Mouse (Mus musculus) kidney, adult 11 months (tissue): ENCODE data around the gene Hba-x.
A peak's percentile ranks its signal among the peaks of the same experiment; 100 is the strongest.

ENCODE experiments used
- DNase-seq: peaks from one replicate; pipeline ENCODE4 v3.0.0; 2022

Gene Hba-x

DNA sequence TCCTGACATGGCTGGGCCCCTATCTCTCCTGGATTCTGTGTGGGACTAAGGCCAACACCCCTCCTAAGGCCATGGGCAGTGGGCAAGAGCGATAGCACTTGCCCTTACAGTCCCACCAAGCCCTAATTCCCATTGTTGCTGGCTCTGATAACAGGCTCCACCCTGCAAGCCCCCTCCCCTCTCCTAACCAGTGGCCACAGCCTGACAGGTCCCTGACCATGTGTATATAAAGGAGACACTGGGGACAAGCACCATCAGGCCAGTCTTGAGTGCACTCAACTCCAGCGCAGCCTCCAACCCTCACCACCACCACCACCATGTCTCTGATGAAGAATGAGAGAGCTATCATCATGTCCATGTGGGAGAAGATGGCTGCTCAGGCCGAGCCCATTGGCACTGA, at the start of gene Hba-x:
Hba-x (plus strand) TSS at position 54 of the 400 bp plus-strand sequence.
- DNase-seq = no peak

DNA sequence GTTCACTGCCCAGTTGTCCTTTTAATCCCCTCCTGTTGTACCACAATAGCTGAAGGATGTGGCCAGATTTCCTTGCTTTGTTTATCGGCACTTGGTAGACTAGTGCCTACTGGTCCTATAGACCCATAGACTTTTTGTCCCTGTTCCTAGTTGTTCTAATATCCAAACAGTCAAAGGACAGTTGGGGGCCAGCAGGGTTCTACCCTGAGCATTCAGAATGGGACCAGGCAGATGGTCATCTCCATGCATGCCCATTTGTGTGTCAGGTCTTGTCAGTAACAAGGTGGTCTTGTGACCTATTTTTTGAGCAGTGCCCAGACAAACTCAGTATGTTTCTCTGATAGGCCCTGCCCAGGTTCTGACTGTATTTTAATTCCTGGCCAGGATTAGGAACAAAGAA, 49.2 kb upstream of the Hba-x start:
- DNase-seq = no peak

DNA sequence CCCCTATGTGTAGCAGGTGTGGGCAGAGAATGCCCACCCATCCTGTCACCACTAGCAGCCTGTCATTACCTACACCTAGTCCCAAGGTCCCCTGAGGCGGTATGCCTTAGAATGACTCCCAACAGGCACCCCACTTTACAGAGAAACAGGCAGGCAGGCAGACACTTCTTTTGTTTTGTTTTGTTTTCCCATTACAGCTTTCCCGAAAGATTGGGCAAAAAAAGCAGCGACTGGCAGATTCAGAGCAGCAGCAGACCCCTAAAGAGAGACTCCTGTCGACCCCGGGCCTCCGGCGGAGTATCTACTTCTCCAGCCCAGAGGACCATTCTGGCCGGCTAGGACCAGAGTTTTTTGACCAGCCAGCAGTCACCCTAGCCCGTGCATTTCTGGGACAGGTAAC, 48.6 kb upstream of the Hba-x start:
- no peak for DNase-seq

DNA sequence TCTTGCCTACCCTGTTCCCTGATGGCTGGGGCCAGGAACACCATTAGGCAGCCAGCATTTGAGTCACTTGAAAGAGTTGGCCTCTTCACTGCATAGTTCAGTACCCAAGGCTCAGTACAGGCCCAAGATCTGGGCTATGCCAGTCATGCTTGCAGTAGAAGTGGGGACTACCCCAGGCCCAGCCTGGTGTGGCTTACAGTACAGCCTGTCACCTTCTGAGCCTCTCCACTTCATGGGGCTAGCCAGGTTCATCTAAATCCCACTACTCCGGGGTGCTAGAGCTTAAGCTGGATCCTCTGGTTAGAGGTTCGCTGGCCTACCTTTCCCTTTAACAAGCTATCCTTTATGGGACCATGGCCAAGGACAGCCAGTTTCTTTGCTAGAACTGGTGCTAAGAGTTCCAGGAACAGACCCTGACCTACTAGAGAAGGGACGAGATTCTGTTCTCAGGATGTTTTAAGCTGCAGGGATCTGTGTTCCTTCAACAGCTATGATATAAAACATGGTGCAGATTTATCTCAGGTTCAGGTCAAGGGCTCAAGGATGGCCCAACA, 47.8 kb upstream of the Hba-x start:
- no peak for DNase-seq

DNA sequence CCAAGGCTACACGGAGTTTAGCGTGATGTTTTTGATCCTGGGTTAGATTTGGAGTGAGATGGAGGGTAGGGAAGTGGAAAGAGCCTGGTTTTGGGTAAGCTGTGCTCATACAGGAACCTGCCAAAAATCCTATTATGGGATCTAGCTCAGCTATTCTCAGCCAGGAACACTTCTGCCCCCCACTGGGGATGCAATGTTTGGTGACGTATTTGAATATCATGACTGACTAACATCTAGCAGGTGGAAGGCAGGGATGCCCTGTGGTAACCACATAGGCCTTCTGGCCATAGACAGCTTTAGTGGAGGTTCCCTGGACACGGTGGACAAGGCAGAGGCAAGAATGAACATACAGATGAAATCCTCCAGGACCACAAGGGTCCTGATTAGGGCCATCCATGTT, 46.0 kb upstream of the Hba-x start:
- no peak for DNase-seq

DNA sequence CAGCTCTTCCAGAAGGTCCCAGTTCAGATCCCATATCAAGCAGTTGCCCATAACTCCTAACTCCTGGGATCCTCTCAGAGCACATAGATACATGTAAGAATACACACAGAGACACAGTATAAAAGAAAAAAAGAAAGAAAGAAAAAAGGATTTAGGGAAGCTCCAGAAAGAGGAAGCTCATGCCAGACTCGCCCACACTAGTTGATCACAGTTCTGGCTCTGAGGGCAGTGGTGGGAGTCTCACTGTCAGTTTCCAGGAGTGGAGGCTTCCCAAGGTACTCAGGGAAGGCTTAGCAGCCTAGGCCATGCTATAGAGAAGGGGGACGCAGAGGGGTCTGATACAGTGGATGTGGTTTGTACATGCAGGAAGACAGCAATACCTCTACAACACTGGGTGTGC, 45.1 kb upstream of the Hba-x start:
- no peak for DNase-seq

DNA sequence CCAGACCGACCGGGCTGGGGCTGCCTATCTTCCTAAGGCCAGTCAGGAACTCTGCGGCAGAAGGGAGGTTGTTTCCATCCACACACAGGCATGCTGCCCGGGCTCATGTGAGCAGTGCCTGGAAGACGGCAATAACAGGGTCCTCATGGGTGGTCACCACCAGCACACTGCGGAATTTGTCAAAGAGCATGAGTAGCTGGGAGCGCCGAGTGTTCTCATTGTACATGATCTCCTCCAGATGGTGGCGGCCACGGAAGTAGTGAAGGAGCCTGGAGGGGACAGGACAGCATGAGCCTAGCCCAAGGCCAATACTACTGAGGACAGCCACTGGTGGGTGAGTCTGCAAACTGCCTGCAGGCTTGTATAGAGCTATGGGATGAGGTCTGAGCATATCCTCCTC, 43.4 kb upstream of the Hba-x start:
- DNase-seq = no peak

DNA sequence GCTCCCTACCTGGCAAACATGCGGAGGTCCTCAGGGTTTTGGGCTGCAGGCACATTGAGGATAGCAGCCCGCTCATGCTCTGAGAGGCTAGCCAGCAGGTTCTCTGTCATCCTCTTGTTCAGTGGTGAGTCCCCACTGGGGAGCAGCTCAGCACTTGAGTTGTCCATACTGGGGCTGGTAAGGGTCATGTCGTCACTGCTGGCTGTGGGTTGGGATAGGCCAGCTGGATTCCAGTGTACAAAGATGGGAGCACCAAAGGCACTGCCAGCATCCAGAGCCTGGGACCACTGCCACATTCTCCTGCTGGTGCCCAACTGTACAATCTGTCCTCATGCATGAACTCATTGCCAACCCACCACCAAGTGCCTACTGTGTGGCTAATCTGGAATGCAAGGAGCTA, 42.3 kb upstream of the Hba-x start:
- no peak for DNase-seq

DNA sequence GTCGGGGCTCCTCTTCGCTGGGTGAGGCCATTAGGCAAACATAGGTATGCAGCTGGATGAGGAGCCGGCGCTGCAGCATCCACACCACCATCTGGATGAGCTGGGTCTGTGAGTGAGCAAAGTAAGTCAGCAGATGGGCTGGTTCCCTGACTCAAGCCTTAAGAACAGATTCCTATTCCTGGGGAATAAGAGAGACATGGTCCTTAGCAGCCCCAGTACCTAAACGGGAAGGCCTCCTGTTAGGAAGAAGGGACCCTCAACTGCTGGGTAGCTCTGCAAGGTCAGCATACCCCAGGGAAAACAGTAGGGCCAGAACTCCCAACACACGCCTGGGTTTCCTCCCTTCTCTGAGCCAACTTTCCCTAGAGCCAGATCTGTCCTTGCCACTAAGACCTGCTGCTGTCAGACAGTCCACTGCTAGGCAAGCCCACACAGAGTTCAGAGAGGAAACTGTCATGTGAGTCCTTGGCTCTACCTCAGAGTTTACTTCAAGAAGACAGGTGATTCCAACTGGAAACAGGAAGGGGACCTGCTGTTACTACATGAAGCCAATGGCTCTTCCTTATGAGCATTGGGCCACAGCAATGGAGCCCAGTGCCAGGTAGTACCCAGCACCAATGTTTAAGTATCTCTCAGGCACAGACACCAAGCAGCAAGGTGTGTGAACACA, 41.2 kb upstream of the Hba-x start:
- no peak for DNase-seq

DNA sequence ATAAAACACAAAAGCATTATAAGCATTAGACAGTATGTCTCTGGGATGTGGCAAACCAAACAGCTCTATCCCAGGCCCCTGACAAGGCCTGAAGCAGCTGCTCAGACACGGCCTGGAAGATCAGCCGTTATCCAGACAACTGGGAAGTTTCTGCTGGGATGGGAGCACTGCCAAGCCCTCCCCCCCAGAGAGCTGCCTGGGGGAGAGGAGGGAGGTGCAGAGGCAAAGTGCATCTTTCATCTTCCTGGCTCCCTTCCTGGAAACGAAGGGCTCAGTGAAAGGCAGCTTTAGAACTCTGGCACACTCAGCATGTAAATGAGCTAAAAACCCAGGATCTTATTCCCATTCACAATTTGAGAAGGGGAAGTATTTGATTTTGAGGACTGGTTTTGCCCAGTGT, 40.6 kb upstream of the Hba-x start:
- DNase-seq = peak; percentile 84

DNA sequence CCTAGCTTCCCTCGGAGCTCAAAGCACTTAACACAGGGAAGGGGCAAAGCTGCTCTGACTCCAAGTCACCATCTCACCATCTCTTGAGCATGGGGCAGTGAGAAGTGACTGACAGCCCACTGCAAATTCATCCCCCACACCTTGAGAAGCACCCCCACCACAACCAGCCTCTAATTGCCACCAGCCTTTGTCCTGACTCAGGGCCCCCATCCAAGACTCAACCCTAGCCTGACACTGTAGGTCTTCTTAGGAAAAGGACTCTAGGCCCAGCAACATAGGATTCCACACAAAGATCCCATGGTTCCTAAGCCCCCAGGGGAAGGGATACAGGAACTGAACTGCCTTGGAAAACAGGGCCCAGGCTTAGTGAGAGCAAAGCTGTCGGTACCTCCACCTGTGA, 40.1 kb upstream of the Hba-x start:
- DNase-seq = no peak

DNA sequence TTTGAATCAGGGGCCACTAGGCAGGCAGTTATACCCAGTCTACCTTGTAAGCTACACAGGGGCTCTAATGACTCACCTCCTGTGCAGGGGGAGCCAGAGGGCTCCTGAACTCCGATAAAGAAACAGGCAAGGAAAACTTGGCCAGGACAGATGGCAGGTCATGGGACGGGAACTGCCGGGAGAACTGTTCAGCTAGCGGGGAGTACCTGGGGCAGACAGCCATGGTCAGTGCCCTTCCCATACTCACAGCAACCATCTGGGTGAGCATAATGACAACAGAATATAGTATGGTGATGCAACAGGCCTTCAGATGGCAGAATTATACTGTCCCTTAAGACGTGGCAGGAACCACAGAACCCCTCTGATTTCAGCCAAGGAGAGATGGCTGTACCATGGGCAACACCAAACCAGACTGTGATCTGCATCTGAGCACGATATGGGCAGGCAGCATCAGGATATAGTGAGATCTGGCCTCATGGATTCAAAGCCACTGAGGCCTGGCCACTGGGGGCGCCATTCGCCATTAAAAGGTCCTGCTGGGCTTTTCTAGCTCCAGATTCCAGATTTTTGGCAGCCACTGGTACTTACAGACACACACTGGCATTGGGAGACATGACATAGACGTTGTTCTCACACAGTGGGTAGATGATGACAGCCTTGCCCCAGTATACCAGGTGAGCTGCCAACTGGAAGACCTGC, 39.3 kb upstream of the Hba-x start:
- DNase-seq = no peak

DNA sequence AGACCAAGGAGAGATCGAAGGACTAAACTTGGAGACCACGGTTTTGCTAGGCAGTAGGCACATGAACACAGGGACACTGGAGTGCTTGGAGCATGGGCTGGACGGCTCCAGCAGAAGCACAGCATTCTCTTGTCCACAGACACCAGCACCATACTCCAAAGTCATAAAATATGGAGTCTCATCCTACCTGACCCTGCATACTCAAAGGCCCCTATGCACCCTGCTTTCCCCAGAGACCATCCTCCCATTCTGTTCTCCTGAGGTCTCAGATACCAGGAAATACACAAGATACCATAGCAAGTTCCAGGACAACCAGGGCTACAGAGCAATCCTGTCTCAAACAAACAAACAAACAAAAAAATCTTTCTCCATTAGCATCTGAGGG, 38.8 kb upstream of the Hba-x start:
- DNase-seq = no peak

DNA sequence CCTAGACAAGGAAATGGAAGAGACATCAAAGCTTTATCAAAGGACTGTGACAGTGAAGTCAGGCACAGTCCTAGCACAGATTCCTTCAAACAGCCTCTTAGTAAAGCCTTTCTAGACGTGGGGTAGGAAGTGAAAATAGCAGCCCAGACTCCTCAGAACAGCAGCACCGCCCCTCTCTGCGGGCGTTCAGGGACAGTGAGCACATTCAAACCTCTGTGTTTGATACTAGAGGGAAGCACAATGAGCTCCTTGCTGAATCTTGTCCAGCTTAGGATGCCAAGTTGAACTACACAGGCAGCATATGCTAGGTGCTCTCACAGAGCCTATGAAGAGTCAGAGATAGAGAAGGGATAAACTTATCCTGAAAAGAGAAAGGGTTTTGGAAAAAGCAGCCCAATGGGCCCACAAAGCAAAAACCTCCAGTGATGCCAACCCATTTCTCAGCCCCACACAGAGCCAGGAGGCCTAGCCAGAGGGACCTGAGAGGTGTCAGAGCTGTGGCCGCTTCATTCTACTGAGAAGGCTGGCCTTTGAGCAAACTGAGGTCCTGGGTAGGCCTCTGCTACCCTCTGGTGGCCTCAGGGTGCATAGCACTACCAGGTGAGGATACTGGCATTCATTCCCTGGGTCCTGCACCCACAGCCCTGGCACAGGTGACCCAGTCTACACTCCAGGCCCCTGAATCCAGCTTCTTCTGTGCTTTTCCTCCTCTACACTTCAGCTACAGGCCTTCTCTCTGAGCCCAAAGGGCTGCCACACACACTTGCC, 37.9 kb upstream of the Hba-x start:
- peak; percentile 73 for DNase-seq

DNA sequence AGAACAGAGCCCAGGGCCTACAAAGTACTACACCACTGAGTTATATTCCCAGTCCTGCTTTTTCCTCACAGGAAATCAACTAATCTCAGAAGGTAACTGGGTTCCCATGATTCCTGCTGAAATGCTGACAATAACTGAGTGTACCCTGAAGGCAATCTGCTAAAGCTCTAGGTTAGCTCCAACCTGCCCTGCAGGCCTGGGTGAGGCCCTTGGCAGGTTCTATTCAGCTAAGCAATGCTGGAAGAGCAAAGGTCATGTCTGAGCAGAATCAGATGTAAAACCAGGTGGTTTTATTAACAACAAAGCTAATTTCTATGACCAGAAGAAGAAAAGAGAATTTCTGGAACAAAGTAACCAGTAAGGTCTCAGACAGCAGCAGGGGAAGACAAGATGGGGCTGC, 34.8 kb upstream of the Hba-x start:
- DNase-seq = no peak

DNA sequence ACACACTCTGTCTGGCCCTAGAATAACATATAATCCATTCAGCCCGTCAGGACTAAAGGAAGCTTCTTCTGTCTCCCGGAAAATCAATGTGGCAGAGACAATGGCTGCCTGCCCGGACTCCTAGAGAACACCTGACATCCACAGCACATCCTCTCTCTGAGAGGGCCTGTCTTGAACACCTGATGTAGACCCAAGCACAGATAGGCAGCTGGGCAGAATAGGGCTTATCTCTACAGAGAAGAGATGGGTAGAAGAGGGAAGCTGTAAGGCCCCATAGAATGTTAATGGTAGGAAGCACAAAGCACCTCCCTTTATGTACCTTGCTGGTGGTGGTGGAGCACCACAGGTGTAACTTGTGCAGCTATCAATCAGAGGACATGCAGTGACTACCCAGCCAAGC, 34.0 kb upstream of the Hba-x start:
- DNase-seq = no peak

DNA sequence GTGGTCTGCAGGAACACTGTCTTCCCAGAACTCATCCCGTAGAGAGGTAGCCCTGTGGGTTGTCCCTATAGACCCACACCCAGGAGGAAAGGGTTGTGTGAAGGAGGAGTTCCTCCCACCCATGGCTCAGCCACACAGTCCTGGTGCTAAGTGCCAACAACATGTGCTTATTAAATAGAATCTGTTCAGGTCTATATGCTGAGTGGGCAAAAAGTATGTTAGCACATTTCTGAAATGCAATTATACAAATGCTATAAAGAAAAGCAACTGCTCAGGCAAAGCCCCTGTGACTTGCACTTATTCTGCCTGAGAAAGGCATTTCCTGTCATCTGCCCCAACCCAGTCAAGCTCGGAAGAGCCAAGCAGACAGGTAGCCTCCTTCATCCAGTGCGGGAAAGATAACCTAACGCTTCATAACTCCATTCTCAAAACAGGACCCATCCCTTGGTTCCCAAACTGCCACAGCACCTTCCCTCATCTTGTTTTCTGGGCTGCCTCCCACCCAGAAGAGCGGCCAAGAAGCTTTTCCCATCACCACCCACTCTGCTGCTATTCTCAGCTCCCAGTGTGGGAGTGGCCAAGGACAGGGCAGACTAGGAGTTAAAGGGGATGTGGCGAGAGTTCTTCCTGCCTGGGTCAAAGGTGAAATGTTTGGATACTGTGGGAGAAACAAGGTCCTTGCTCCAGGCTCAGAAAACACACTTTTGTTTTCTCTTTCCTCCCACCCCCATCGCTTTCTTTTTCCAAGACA, 32.8 kb upstream of the Hba-x start:
- DNase-seq = no peak

DNA sequence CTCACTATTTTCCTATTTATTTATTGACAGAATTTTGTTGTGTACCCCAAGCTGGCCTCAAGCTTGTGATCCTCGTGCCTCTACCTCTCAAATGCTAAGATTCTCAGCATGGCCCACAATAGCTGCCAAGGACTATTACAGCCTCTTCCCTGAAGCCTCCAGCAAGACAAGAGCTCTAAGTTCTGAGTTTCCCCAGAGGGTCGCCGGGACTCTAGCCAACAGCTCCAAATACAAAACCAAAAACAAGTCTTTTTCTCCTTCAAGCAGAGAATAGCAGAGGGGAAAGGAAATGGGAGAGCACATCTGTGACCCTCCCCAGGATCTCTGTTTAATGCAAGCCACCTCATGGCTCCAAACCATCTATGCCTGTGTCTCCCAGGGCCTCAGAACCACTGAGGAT, 32.1 kb upstream of the Hba-x start:
- no peak for DNase-seq

DNA sequence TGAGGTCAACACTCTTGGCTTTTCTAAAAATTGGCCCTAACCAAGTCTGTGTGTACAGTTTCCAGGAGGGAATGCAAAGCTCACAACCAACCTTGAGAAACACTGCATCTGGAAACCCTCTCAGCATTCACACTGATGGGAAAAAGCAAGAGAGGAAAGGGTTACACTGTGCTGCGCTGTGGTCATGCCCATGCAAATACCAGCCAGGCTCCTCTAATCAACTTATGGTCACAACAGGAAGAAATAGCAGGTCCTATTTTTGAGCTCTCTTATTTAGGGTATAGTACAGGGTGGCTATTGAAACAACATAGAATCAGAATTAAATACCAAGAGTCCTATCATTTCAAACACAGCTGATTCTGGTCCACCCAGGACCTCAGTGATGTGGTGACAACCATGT, 31.6 kb upstream of the Hba-x start:
- no peak for DNase-seq

DNA sequence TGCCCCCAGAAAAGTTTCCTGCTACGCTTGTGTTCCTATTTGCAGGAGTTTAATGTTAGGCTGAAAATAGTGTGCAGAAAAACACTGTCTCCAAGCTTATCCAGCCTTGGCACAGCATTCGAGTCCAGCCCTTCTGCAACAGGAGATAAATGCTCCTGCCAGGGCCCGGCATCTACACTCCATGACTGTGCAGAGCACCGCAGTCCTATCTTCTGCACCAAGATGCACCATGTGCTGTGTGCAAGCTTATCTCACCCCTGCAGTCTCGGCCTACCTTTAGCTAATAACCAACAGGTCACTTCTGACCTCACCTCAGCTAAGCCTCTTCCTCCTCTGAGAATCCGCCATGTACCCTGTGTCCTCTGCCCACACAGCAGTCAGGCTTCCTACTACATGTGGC, 30.6 kb upstream of the Hba-x start:
- no peak for DNase-seq

DNA sequence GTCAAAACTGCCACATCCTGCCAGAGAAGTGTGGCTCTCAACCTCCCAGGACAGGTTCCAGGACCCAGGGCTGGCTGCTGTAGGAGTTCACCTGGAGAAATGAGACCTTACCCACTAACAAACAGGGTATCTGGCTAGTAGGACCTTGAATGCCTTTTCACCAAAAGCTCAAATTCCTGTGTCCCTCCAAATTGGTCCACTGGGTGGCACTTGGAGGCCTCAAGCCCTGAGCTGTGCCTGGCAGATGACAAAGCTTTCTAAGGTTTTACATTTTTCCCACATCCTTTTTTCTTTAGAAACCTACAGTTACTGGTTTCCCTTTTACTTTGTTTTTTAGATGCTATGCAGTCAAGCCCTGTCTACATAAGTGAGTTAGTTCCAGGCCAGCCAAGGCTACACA, 29.1 kb upstream of the Hba-x start:
- DNase-seq = no peak

DNA sequence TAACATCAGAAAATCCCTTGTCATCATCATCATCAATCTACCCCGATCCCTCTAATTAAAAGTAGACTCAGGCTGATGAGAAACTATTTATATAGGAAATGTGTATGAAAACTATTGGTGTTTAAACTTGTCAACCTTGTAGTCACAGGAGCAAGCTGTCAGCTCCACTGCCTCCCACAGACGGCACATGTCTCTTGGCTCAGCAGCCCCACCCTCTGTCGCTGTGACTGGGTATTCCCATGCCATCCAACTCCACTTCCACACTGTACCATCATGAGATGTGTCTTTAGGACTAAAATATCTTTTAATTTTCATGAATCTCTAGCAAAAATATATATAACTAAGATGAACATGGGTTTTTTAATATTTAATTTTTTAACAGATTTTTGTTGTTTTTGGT, 27.9 kb upstream of the Hba-x start:
- no peak for DNase-seq
